Mouse (Mus musculus): ENCODE measurements around the gene 4930513O06Rik. TPM values are rescaled to one million over a fixed set of nuclear protein-coding genes. Genes with fewer than 3 reads are reported as not detected.

The 4930513O06Rik gene
- polyA plus RNA-seq, 1 experiment from 2014 or later, result not detected

DNA sequence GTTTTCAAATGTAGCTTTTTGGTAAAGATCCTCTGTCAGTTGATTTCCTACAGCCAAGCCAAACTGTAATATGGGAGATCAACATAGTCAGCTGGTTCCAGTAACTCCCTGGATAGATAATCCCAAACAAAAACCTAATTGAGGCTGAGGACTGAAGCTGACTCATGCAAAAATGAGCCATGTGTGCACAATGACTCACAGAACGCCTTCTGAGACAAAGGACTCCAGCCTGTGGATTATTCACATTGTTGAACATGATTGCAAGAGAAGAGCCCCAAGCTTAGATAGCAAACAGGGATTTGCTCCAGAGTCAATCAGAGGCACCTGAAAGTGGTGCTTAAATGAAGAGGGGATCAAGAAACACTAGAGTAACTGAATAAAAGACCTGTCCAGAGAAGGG is 11.2 kb downstream of the 4930513O06Rik start:
- ATAC-seq, result no peak
- no peak overlapping the region for H3K4me3 ChIP-seq (ENCODE audit: low read depth, low read length)
- 41% methylated on average over 1 of the region's 1 CpGs for WGBS

GRCm38 (mm10) chrX:139134031-139134430 is 48.0 kb downstream of the 4930513O06Rik start:
- WGBS, result 55% methylated on average over 4 of the region's 4 CpGs
- ATAC-seq (no peak), DNase-seq (ENCODE audit: low spot score) (peak; percentile 1)
- Histone ChIP-seq H3K9me3 (replicated peaks; ENCODE audit: control insufficient read depth, low read length) (no peaks in the 10 kb centered on the region), H3K4me1 (ENCODE audit: control insufficient read depth, insufficient read depth, low read length) (no peaks in the 10 kb centered on the region), H3K4me2 (ENCODE audit: low read length) (no peak overlapping the region), H3K4me3 (ENCODE audit: low read depth, low read length) (no peak overlapping the region), H3K36me3 (ENCODE audit: control insufficient read depth, insufficient read depth, low read length) (no peaks in the 10 kb centered on the region), H3K9ac (ENCODE audit: low read length) (no peak overlapping the region), H3K27me3 (replicated peaks; ENCODE audit: control insufficient read depth, insufficient read depth, low read length) (no peaks in the 10 kb centered on the region), H3K27ac (ENCODE audit: low read depth, low read length) (no peak overlapping the region)

More for the DNA sequence above, 11.2 kb downstream of the 4930513O06Rik start:
- Histone ChIP-seq H3K9me3 (replicated peaks; ENCODE audit: control insufficient read depth, low read length) (no peaks in the 10 kb centered on the region), H3K4me2 (ENCODE audit: low read length) (no peak overlapping the region), H3K4me1 (ENCODE audit: control insufficient read depth, insufficient read depth, low read length) (no peaks in the 10 kb centered on the region), H3K9ac (ENCODE audit: low read length) (no peak overlapping the region), H3K27ac (ENCODE audit: low read depth, low read length) (no peak overlapping the region), H3K27me3 (replicated peaks; ENCODE audit: control insufficient read depth, insufficient read depth, low read length) (no peaks in the 10 kb centered on the region), H3K36me3 (ENCODE audit: control insufficient read depth, insufficient read depth, low read length) (no peaks in the 10 kb centered on the region)
- DNase-seq (ENCODE audit: low spot score), result no peak

Other genes with a start within 250 kb of the 4930513O06Rik start
- 0.53 and 0.73 TPM in 2 replicates for gene Nrk, start 171.8 kb upstream of the 4930513O06Rik start, polyA plus RNA-seq (2014; fragmentation: Nextera tagmentation; extraction: Ambion mirVana)
- not detected in 2 replicates for gene Serpina7, start 1.0 kb upstream of the 4930513O06Rik start, polyA plus RNA-seq (2014; fragmentation: Nextera tagmentation; extraction: Ambion mirVana)
- not detected in 2 replicates for gene 4933428M09Rik, start 93.0 kb downstream of the 4930513O06Rik start, polyA plus RNA-seq (2014; fragmentation: Nextera tagmentation; extraction: Ambion mirVana)
- 8.9 and 9.5 TPM in 2 replicates for gene Mum1l1, start 123.8 kb downstream of the 4930513O06Rik start, polyA plus RNA-seq (2014; fragmentation: Nextera tagmentation; extraction: Ambion mirVana)
- not detected in 2 replicates for gene Trap1a, start 247.4 kb downstream of the 4930513O06Rik start, polyA plus RNA-seq (2014; fragmentation: Nextera tagmentation; extraction: Ambion mirVana)